Mouse (Mus musculus) brain, embryonic 14.5 days (tissue): ENCODE measurements around the gene Pitpnc1.

Experiments used
- CTCF ChIP-seq: fragments of 200-500 bp; IDR thresholded peaks from 2 replicates; pipeline ENCODE4 v1.5.1; 2012; ENCODE audit warnings: inconsistent platforms, mild to moderate bottlenecking, moderate library complexity, borderline replicate concordance; ENCODE audit not compliant: insufficient read depth, insufficient read length; ENCODE audit errors: extremely low read depth
- POLR2A ChIP-seq: fragments of 200-500 bp; IDR thresholded peaks from 2 replicates; pipeline ENCODE4 v1.6.1; 2012; ENCODE audit warnings: mild to moderate bottlenecking, inconsistent platforms, borderline replicate concordance; ENCODE audit not compliant: poor library complexity, insufficient read depth, insufficient read length, severe bottlenecking; ENCODE audit errors: extremely low read depth

DNA sequence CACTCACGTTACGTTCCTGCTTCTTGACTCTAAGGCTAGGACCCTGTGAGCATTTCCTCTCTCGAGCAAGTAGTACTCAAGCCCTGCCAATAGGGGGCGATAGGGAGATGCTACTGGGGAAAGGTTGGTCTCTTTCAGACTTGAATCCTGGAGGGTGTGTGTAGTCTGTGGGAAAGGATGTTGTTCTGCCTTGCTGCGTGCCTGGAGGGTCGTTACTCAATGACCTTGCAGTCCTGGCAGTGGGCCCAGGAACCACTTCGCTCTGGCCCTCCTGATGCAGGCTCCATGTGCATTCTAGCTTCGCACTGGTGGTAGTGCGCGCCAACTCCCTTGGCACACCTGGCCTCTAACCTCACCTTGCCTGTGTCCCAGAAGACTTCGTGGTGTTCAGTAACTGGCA lies 215.3 kb downstream of the Pitpnc1 start:
- TF ChIP-seq CTCF, result peak; percentile 55; the same call in 1 of the 2 replicates
- no peak for TF ChIP-seq POLR2A
